ENCODE assay signal across 8 mouse cellular contexts in the genomic region with DNA sequence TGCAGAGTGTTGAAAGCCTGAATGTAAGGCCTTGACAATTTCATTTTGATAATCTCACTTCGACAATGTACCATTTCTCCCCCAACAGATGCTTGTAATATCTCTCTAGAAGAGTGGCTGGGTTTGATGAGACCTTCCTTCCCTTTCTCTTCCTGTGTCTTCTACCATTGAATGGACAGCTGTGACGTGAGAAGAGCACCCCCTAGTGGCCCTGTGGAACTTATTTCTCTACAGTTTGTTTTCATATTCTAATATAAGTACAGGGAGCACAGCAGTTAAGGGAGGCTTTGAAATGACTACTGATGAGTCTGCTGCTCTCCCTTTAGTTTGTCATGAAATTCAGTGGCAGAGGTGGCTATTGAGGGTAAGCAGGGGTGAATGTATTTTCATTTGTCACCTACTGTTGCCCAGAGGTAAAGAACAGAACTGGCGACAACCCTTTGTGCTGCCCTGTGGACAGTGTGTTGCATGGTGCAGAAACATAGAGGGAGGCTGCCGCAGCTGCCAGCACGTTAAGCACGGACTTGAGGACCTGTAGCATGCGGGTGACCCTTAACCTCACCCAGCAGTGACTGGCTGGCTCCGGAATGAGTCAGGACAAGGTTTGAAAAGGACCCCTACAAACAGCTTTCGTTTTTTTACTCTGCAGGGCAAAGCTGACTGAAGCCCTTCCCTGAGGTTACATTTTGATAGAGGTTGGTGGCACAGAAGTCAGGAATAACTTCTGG. TPM values are rescaled to one million over a fixed set of nuclear protein-coding genes. Genes with fewer than 3 reads are reported as not detected.
DNase-seq lines count a peak whose midpoint lies in the region; ATAC-seq lines count a peak whose summit lies in the region.

No protein-coding gene starts in this region.

- H3K9me3 ChIP-seq in hindbrain, embryonic 11.5 days (ENCODE audit: control insufficient read depth, low read length), result no peaks in the 10 kb centered on the region
- no peaks in the 10 kb centered on the region for H3K9me3 ChIP-seq in hindbrain, embryonic 12.5 days (replicated peaks)

- no peak for ATAC-seq in hindbrain, embryonic 11.5 days (ENCODE audit: low FRiP score)
- no peak for ATAC-seq in hindbrain, embryonic 12.5 days (ENCODE audit: low FRiP score)
- no peak for ATAC-seq in erythroid progenitor cell, adult 5-6 weeks (replicated peaks; ENCODE audit: low FRiP score, poor library complexity, severe bottlenecking)

- no peaks in the 10 kb centered on the region for H3K4me1 ChIP-seq in hindbrain, embryonic 11.5 days (replicated peaks; ENCODE audit: control insufficient read depth, insufficient read depth, low read length)
- H3K4me1 ChIP-seq in hindbrain, embryonic 12.5 days, result 0 out of 2 replicates have a peak, but pooled peaks cover 2% of the 10 kb centered on the region

- H3K4me2 ChIP-seq in hindbrain, embryonic 11.5 days (replicated peaks; ENCODE audit: low read depth, low read length), result no peak overlapping the region
- no peak overlapping the region for H3K4me2 ChIP-seq in hindbrain, embryonic 12.5 days (replicated peaks)

- no peak overlapping the region for H3K9ac ChIP-seq in hindbrain, embryonic 11.5 days (ENCODE audit: low read depth, low read length)
- H3K9ac ChIP-seq in hindbrain, embryonic 12.5 days, result no peak overlapping the region

- no peak overlapping the region for H3K4me3 ChIP-seq in hindbrain, embryonic 11.5 days (ENCODE audit: low read depth, low read length)
- H3K4me3 ChIP-seq in hindbrain, embryonic 12.5 days, result no peak overlapping the region

- 41% methylated on average over 9 of the region's 9 CpGs for WGBS in hindbrain, embryonic 11.5 days
- WGBS in hindbrain, embryonic 12.5 days, result 41% methylated on average over 9 of the region's 9 CpGs

- no peaks in the 10 kb centered on the region for H3K36me3 ChIP-seq in hindbrain, embryonic 11.5 days (ENCODE audit: control insufficient read depth, insufficient read depth, low read length)
- H3K36me3 ChIP-seq in hindbrain, embryonic 12.5 days, result no peaks in the 10 kb centered on the region

- DNase-seq in hindbrain, embryonic 11.5 days (ENCODE audit: low spot score), result peak; percentile 71
- DNase-seq in B cell, adult 2 months, result peak; percentile 80 to 82
- DNase-seq in R1 (ENCODE audit: low read depth, low spot score), result peak; percentile 77
- peak; percentile 82 for DNase-seq in embryo, embryonic 10.5 days (ENCODE audit: low spot score)
- peak; percentile 61 to 67 for DNase-seq in kidney, postnatal 36 days
- peak; percentile 91 for DNase-seq in naive thymus-derived CD4-positive, alpha-beta T cell, adult 2 months (ENCODE audit: low read depth)

- no peak overlapping the region for H3K27ac ChIP-seq in hindbrain, embryonic 11.5 days (ENCODE audit: low read depth, low read length)
- no peak overlapping the region for H3K27ac ChIP-seq in hindbrain, embryonic 12.5 days

- H3K27me3 ChIP-seq in hindbrain, embryonic 11.5 days (ENCODE audit: control insufficient read depth, insufficient read depth, low read length), result no peaks in the 10 kb centered on the region
- no peaks in the 10 kb centered on the region for H3K27me3 ChIP-seq in hindbrain, embryonic 12.5 days

RNA-seq across cellular contexts. Expression of a gene that starts 10.3 kb away (rescaled TPM):
- 0.14 and 1.3 TPM in 2 replicates for polyA plus RNA-seq in hindbrain, embryonic 11.5 days (2014; fragmentation: Nextera tagmentation; extraction: Ambion mirVana)
- polyA plus RNA-seq in hindbrain, embryonic 12.5 days (2016; fragmentation: Nextera tagmentation; extraction: Ambion mirVana), result 0.23 and 0.57 TPM in 2 replicates
- not detected in 2 replicates for total RNA-seq in erythroid progenitor cell, adult 5-6 weeks (2015; ENCODE audit: low replicate concordance)
- total RNA-seq in erythroid progenitor cell, adult 5-6 weeks (2017; ENCODE audit: low replicate concordance), result not detected in 2 replicates
